Mouse (Mus musculus) 416B (cell line): ENCODE measurements around the gene Spi1.
A peak's percentile ranks its signal among the peaks of the same experiment; 100 is the strongest.
"Not testable (repeated sequence)": the region's sequence is repeated elsewhere in the genome, so short reads cannot be mapped to it uniquely, and the experiment has no call there.

Experiments
- DNase-seq: peaks from one replicate; pipeline ENCODE4 v3.0.0; 2011; ENCODE audit warnings: low read depth

The Spi1 gene

GRCm38 (mm10) chr2:91081775-91082695, at the start of gene Spi1:
Gene Spi1 (plus strand): TSS chr2:91082390.
- DNase-seq: no peak

DNA sequence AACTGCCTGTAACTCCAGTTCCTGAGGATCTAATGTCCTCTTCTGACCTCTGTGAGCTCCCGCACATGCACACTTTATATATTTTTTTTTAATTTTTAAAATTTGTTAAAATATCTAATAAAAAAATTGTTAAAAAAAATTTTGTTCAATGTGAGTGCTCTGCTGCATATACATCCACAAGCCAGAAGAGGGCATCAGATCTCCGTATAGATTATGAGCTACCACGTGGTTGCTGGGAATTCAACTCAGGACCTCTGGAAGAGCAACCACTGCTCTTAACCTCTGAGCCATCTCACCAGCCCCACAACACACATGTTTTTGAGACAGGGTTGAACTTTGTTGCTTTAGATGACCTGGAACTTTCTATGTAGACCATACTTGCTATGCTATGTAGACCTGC, 49.2 kb upstream of the Spi1 start:
- peak; percentile 77 for DNase-seq

DNA sequence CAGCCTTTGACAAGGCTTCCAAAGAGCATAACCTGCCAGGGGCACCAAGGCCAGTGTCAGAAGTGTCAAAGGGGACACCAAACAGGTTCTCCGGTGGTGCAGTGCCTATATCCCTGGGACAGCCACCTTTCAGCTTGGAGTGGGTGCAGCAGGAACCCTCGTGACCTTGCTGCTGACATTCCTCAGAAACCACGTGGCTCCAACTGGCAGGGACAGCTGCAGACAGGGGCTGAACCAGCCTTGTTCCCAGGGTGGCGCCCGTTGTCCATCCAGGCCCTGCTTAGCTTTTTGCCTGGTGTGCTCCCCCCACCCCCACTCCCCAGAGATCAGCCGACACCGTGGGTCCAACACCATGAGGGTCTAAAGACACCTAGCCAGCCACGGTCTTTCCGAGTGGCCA, 46.8 kb upstream of the Spi1 start, which contains the start of gene Rapsn:
Gene Rapsn, plus strand, starts transcription at position 236 of the 400 bp plus-strand sequence.
- DNase-seq: no peak

GRCm38 (mm10) chr2:91041786-91042185, 40.4 kb upstream of the Spi1 start:
- DNase-seq: peak; percentile 25

DNA sequence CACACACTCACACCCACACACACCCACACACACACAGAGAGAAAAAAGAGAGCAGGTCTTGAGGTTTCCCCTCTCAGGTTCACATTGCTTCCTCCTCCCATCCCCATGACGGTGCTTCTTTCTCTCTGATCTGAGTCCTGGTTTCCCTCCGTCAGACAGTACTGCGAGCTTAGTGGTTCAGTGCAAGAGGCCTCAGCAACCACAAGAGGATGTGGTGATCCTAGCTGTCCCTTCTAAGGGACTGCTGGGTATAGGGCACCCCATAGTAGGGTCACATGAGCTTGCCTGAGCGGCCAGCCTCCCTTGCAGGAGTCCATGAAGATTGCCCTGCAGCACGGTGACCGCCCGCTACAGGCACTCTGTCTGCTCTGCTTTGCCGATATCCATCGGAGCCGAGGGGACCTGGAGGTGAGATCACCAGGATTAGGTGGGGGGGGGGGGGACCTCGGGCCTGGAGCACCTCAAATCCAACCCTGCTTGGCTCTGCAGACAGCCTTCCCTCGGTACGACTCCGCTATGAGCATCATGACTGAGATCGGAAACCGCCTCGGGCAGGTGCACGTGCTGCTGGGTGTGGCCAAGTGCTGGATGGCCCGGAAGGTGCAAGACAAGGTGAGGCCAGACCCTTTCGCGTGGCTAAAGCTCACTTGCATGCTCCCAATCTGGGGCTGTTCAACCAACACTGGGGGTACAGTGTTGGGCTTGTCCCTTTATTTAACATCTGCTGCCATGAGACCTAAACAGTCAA, 39.4 kb upstream of the Spi1 start:
- DNase-seq: peak; percentile 98

- DNase-seq: no peak
These were observed 37.5 kb upstream of the Spi1 start for GRCm38 (mm10) chr2:91044727-91045126.

DNA sequence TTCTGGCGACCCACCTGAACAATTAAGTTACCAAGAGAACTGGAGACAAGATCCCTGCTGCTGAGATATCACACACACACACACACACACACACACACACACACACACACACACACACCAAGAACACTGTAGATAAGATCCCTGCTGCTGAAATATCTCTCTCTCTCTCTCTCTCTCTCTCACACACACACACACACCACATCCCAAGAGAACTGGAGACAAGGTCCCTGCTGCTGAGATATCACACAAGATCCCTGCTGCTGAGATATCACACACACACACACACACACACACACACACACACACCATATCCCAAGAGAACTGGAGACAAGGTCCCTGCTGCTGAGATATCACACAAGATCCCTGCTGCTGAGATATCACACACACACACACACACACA, 36.4 kb upstream of the Spi1 start:
- DNase-seq: not testable (repeated sequence)

DNA sequence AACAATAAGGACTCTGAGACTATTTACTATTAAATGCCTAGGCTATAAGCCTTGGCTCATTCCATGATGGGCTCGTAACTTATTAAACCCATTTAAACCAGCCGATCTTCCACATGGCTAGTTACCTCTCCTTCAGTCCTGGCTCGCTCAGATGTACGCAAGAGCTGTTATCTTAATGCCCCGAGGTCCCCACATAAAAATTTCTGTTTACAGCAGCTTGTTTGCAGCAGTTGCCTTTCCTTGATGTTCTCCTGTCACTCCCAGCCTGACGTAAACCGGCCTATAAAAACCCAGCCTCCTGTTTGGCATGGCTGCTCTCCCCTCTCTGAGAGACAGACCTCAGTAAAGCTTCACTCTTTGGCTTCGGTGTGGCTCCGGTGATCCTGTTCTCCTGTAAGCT, 34.8 kb upstream of the Spi1 start:
- no peak for DNase-seq

GRCm38 (mm10) chr2:91051917-91052316, 30.3 kb upstream of the Spi1 start:
- DNase-seq: no peak

GRCm38 (mm10) chr2:91052752-91053151, 29.4 kb upstream of the Spi1 start:
- DNase-seq: peak; percentile 89

DNA sequence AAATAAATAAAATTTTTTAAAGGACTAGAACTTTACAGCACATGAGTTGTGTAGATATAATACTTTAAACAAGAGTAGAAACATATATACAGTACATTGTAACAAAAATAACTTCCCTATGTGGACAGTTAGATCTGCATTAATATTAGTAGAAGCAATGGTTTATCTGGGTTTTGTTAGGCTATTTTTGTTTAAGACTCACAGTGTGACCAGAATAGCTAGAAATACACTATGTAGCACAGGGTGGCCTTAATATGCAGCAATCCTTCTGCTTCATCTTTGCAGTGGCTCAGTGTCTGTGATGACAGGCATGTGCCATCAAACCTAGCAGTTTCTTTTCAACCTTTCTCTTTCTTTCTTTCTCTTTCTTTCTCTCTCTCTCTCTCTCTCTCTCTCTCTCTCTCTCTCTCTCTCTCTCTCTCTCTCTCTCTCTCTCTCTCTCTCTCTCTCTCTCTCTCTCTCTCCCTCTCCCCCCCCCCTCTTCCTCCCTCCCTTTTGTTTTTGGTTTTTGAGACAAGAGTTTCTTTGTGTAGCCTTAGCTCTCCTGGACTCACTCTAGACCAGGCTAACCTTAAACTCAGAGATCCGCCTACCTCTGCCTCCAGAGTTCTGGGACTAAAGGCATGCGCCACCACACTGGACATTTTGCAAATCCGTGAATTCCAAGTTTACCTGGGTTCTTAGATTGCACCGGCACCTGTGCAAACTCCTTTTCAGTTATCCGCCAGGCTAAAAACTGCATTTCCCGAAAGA, 28.8 kb upstream of the Spi1 start:
- peak; percentile 42 for DNase-seq

- DNase-seq: peak; percentile 92
These were observed 28.2 kb upstream of the Spi1 start, which contains the start of gene Psmc3 for GRCm38 (mm10) chr2:91053934-91054382. Gene Psmc3 (plus strand): TSS chr2:91054009.

DNA sequence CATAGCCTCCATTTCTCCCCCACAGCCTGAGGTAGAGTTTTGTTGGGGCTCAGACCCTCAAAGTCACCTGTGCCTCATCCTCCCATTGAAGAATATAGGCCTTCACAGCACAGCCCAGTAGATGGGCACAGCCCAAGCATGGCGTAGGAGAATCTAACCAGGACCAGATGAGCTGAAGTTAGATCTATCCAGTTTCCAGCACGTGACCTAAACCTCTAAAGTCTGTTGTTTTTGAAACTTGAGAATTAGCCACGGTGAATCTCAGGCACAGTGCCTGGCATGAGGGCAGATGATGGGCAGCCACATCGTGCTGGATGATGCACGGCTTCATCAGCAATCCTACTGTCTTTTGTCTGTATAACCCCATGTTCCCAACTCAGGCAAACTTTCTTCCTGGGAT, 23.8 kb upstream of the Spi1 start:
- DNase-seq: no peak

- DNase-seq: no peak
These were observed 22.8 kb upstream of the Spi1 start for GRCm38 (mm10) chr2:91059376-91059775.

DNA sequence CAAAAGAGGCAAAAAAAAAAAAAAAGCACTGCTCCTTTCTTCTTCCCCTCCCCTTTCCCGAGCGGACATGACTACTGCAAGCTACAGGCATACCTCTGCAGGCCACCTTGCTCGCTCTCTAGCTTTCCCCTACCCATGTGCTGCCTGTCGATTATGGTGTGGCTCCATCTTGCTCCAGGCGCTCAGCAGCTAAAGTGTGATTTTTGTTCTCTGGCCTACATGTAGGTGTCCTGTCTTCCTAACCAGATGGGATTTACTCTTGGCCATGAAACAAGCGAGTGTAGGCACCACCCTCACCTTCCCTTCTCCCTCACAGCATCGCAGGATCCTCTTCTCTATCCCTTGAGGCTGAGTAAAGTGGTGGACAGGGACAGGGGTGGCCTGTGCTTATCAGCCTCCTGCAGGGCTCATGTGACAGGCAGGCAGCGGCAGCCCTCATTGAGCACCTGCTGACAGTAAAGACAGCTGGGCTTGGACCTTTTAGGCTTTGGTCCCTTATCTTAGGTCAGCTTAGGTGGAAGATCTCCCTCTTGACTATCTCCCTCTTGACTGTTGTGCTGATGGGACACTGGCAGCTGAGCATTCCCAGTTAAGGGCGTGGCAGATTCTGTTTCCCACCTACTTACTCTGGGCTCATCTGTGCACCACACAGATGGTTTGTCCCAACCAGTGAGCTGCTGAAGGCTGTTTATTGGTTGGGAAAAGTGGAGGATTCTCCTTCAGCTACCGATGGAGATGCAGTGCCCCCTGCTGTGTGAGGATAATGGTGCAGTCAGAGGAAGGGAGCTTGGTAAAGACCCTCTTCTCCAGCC, 21.4 kb upstream of the Spi1 start:
- DNase-seq: peak; percentile 27

GRCm38 (mm10) chr2:91061849-91062481, 20.2 kb upstream of the Spi1 start:
- no peak for DNase-seq

DNA sequence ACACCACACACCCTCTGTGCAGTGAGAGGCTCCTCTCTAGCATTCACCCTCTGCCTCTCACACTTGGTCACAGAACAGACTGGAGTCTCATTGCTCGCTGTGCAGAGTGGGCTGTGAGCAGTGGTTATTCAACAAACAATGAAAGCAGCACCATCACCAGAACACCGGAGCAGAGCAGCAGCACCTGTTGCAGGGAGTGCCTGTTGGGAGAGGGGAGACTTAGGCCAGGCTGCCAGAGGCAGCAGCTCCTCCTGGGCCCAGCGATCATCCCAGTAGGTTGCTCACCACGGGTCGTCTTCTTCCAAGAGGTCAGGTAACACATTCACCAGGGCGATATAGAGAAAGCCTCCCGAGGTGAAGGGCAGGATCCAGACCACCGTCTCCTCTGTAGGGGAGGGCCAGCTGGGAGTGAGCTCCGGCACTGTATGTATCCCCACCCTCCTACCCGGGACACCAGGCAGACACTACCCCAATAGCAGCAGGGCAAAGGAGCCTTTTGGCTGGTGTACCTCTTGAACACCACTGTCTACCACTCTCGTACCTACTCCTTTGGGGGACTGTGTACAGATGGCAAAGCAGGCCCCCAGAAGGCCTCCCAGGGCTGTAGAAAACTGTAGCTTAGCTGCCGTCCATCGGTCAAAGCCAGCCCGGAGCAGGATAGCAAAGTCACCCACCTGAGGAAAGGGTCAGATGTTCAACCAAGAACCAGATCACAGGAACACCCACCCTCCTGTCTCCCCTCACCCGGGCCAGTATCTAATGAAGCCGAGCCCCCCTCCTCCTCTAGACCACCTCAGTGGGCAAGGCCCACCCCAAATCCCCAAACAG, 19.2 kb upstream of the Spi1 start:
- no peak for DNase-seq

- no peak for DNase-seq
These were observed 18.0 kb upstream of the Spi1 start for GRCm38 (mm10) chr2:91064211-91064610.

- DNase-seq: peak; percentile 66
These were observed 16.6 kb upstream of the Spi1 start for GRCm38 (mm10) chr2:91065544-91065943.

GRCm38 (mm10) chr2:91066455-91066854, 15.7 kb upstream of the Spi1 start:
- DNase-seq: no peak
